Mouse (Mus musculus) forebrain, embryonic 10.5 days (tissue): ENCODE measurements around the gene Tas2r135. TPM values are rescaled to one million over a fixed set of nuclear protein-coding genes. Genes with fewer than 3 reads are reported as not detected.
A peak's percentile ranks its signal among the peaks of the same experiment; 100 is the strongest.

Experiments used
- DNase-seq: peaks from one replicate; pipeline ENCODE4 v3.0.0-alpha.2; 2017; ENCODE audit warnings: low spot score; ENCODE audit errors: extremely low spot score
- H3K27ac ChIP-seq: fragments of 300-500 bp; sonication (generic); 2 replicates; pipeline ENCODE4 v1.5.1; 2016; ENCODE audit warnings: mild to moderate bottlenecking
- H3K27me3 ChIP-seq: fragments of 300-500 bp; sonication (generic); 2 replicates; pipeline ENCODE4 v1.6.1; 2016; ENCODE audit warnings: mild to moderate bottlenecking; ENCODE audit not compliant: poor library complexity, severe bottlenecking
- H3K36me3 ChIP-seq: fragments of 300-500 bp; sonication (generic); replicated peaks from 2 replicates; pipeline ENCODE4 v1.6.1; 2016; ENCODE audit warnings: mild to moderate bottlenecking, moderate library complexity
- H3K4me1 ChIP-seq: fragments of 300-500 bp; sonication (generic); 2 replicates; pipeline ENCODE4 v1.6.1; 2016
- H3K4me3 ChIP-seq: fragments of 300-500 bp; sonication (generic); 2 replicates; pipeline ENCODE4 v1.5.1; 2016; ENCODE audit warnings: mild to moderate bottlenecking, moderate library complexity
- H3K9me3 ChIP-seq: fragments of 300-500 bp; sonication (generic); 2 replicates; pipeline ENCODE4 v1.6.1; 2016; ENCODE audit warnings: mild to moderate bottlenecking, moderate library complexity
- WGBS: fragments of 180-500 bp; shearing (Covaris S2); methylation state at CpG from one replicate; pipeline ENCODE4 v1.1.7; 2016; 5-methylcytosine and 5-hydroxymethylcytosine counted together
- polyA plus RNA-seq: library from polyadenylated mRNA; unstranded; fragments of >200 nt; fragmentation: Nextera tagmentation; extraction: Ambion mirVana; gene quantifications from 2 replicates; pipeline ENCODE4 v1.2.1, GENCODE M21; 2016

Tas2r135 gene
- polyA plus RNA-seq, 1 experiment from 2014 or later, result not detected

GRCm38 (mm10) chr6:42364607-42365006 is 40.6 kb upstream of the Tas2r135 start:
- H3K4me3 ChIP-seq, result no peak overlapping the region
- WGBS, result 94% methylated on average over 15 of the region's 15 CpGs
- DNase-seq, result no peak

GRCm38 (mm10) chr6:42365215-42365614 is 40.0 kb upstream of the Tas2r135 start:
- no peak overlapping the region for H3K4me3 ChIP-seq
- no peak for DNase-seq
- no peaks in the 10 kb centered on the region for H3K9me3 ChIP-seq
- peaks cover 19% of the 10 kb centered on the region for H3K4me1 ChIP-seq
- peaks cover 13% of the 10 kb centered on the region for H3K36me3 ChIP-seq
- 95% methylated on average over 6 of the region's 6 CpGs for WGBS
- H3K27ac ChIP-seq, result no peak overlapping the region
- H3K27me3 ChIP-seq, result peaks cover 26% of the 10 kb centered on the region

More at GRCm38 (mm10) chr6:42364607-42365006, 40.6 kb upstream of the Tas2r135 start:
- no peak overlapping the region for H3K27ac ChIP-seq
- H3K27me3 ChIP-seq, result peaks cover 26% of the 10 kb centered on the region
- H3K36me3 ChIP-seq, result peaks cover 20% of the 10 kb centered on the region
- peaks cover 13% of the 10 kb centered on the region for H3K4me1 ChIP-seq
- no peaks in the 10 kb centered on the region for H3K9me3 ChIP-seq

GRCm38 (mm10) chr6:42369870-42370269 is 35.4 kb upstream of the Tas2r135 start:
- H3K4me3 ChIP-seq, result no peak overlapping the region
- 9% methylated on average over 3 of the region's 3 CpGs for WGBS
- no peak overlapping the region for H3K27ac ChIP-seq
- H3K9me3 ChIP-seq, result no peaks in the 10 kb centered on the region
- peak; percentile 43 for DNase-seq
- peaks cover 62% of the 10 kb centered on the region for H3K27me3 ChIP-seq
- H3K36me3 ChIP-seq, result no peaks in the 10 kb centered on the region
- H3K4me1 ChIP-seq, result peaks cover 46% of the 10 kb centered on the region

DNA sequence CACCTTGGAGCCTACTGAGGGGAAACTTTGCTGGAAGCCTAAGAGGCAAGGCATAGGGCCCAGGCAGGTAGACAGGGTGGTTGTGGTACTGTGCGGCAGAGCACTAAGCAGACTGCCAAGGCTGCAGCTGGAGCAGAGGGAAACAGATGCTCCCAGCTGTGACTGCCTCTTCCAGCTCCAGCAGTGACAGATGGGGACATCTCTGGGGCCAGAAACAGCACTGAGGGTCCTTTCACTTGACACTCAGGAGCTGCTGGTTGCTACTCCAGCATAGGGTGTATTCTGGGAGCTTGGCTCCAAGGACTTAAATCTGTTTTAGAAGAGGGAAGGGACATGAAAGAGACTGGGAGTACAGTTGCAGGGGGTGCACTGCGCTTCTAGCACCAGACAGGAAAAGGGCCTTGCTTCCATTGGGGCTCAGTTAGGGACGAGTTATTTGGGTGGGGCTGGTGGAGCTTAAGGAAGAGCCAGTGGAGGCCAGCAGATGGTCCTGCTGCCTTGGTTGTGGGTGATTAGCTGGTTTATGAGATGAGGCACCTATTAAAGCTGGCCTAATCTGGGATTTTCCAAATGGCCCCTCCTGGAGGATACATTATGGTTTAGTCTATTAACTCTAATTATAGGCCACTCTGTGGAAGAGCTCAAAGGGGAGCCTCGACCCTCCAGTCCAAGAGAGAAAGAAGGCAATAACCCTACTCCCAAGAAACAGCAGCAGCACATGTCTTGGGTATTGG is 34.4 kb upstream of the Tas2r135 start:
- H3K27ac ChIP-seq, result 0 out of 2 replicates have a peak overlapping the region, but pooled peaks have one; percentile 30
- no peak for DNase-seq
- no peak overlapping the region for H3K4me3 ChIP-seq
- no peaks in the 10 kb centered on the region for H3K9me3 ChIP-seq
- WGBS, result 34% methylated on average over 4 of the region's 4 CpGs
- H3K4me1 ChIP-seq, result peaks cover 46% of the 10 kb centered on the region
- H3K36me3 ChIP-seq, result no peaks in the 10 kb centered on the region
- H3K27me3 ChIP-seq, result peaks cover 69% of the 10 kb centered on the region

- Histone ChIP-seq H3K27me3 (peaks cover 71% of the 10 kb centered on the region), H3K4me1 (peaks cover 46% of the 10 kb centered on the region), H3K36me3 (no peaks in the 10 kb centered on the region), H3K9me3 (no peaks in the 10 kb centered on the region), H3K4me3 (peak overlapping the region; percentile 67; the same call in 1 of the 2 replicates), H3K27ac (no peak overlapping the region)
- WGBS, result 6% methylated on average over 3 of the region's 3 CpGs
- DNase-seq, result no peak
Observed at GRCm38 (mm10) chr6:42372001-42372400, 33.2 kb upstream of the Tas2r135 start.

DNA sequence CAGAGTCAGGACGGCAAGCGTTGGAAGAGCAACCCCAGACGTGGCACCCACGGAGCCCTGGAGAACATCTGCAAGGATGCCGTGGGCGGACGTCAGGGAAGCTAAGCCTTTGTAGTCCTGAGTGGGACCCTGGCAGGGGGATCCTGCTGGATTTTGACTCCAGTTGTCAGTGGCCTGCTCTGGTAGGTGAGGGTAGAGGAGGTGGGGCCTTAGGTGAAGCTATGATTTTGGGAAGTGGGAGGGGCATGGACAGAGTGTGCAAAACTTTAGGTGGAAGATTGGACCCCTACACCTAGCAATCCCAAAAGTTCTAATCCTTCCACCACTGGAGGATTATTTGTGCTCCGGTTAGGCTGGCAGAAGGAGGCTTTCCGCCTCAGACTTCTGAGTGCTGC is 32.8 kb upstream of the Tas2r135 start:
- DNase-seq, result no peak
- Histone ChIP-seq H3K27me3 (peaks cover 66% of the 10 kb centered on the region), H3K4me3 (peak overlapping the region; percentile 67), H3K9me3 (no peaks in the 10 kb centered on the region), H3K36me3 (no peaks in the 10 kb centered on the region), H3K4me1 (peaks cover 46% of the 10 kb centered on the region), H3K27ac (no peak overlapping the region)
- WGBS, result 7% methylated on average over 9 of the region's 9 CpGs

GRCm38 (mm10) chr6:42372816-42373547 is 32.3 kb upstream of the Tas2r135 start, which contains the start of gene Epha1:
Gene Epha1 (minus strand): TSS chr6:42373268.
- peaks cover 61% of the 10 kb centered on the region for H3K27me3 ChIP-seq

DNA sequence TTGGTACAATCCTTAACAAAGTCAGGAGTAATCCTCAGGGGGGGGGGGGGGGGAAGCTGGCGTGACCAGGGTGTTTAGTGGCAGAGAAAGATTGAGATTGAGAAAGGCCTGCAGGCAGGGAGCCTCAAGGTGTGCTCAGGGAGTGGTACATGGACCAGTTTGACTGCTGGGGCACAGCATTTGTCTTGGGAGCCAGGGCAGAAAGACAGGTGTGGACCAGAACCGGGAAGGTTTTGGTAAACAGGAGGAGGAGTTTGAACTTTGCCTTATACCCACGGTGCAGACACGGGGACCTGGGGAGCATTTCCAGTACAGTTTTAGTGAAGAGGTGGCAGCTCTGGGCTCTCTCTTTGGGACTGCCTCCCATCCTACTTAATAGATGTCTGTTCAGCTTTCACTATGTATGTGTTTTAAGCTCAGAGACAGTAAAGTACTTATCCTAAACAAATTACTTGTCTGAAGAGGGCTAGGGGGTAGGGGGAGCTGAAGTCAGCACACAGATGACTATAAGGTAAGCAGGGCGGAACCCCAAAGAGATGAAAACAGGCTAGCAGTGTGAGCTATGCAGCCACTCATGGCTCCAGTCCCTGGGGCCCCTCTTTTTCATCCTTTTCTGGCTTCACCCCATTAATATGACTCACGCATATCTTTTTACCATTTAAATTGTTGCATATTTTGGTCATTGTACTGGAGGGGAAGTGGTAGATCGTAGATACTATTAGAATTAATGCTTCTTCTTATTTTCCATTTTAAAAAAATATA is 31.4 kb upstream of the Tas2r135 start:
- 42% methylated on average over 7 of the region's 7 CpGs for WGBS
- Histone ChIP-seq H3K4me3 (peak overlapping the region; percentile 67), H3K4me1 (peaks cover 46% of the 10 kb centered on the region), H3K27ac (no peak overlapping the region), H3K9me3 (no peaks in the 10 kb centered on the region), H3K27me3 (peaks cover 58% of the 10 kb centered on the region), H3K36me3 (no peaks in the 10 kb centered on the region)
- no peak for DNase-seq

More at GRCm38 (mm10) chr6:42372816-42373547, 32.3 kb upstream of the Tas2r135 start, which contains the start of gene Epha1:
- H3K27ac ChIP-seq, result peak within 1 kb of the TSS; percentile 74
- H3K9me3 ChIP-seq, result no peaks in the 10 kb centered on the region
- H3K36me3 ChIP-seq, result no peaks in the 10 kb centered on the region
- peak; percentile 63 for DNase-seq
- peak within 1 kb of the TSS; percentile 67 for H3K4me3 ChIP-seq
- H3K4me1 ChIP-seq, result peaks cover 46% of the 10 kb centered on the region
- WGBS, result under 1% methylated on average over 36 of the region's 36 CpGs

- WGBS, result 83% methylated on average over 4 of the region's 4 CpGs
- no peak for DNase-seq
- Histone ChIP-seq H3K9me3 (no peaks in the 10 kb centered on the region), H3K36me3 (no peaks in the 10 kb centered on the region), H3K4me1 (peaks cover 38% of the 10 kb centered on the region), H3K27me3 (peaks cover 65% of the 10 kb centered on the region), H3K27ac (no peak overlapping the region), H3K4me3 (no peak overlapping the region)
Observed at GRCm38 (mm10) chr6:42374701-42375100, 30.5 kb upstream of the Tas2r135 start.

GRCm38 (mm10) chr6:42375131-42375530 is 30.1 kb upstream of the Tas2r135 start:
- no peaks in the 10 kb centered on the region for H3K9me3 ChIP-seq

DNA sequence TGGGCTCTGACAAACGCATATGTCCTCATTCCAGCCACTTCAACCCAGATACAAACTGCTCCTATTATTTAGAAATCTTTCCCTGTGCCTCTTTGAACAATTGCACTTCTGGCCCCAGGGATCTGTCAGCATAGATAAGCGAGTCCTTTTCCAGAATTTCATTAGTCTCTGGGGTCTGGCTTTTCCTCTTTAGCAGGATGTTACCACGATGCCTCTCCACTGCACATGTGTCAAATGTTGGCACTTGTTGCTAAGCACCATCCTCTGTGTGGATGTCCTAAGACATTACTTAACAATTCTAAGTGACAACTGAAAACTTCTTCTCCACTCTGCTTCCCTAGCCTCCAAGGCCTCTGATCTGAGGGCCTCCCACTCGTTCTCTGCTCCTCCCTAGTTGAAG is 29.2 kb upstream of the Tas2r135 start:
- WGBS, result 65% methylated on average over 4 of the region's 4 CpGs
- Histone ChIP-seq H3K4me1 (peaks cover 30% of the 10 kb centered on the region), H3K9me3 (no peaks in the 10 kb centered on the region), H3K4me3 (no peak overlapping the region), H3K27me3 (peaks cover 61% of the 10 kb centered on the region), H3K27ac (no peak overlapping the region), H3K36me3 (no peaks in the 10 kb centered on the region)
- DNase-seq, result no peak

More at GRCm38 (mm10) chr6:42375131-42375530, 30.1 kb upstream of the Tas2r135 start:
- no peak overlapping the region for H3K27ac ChIP-seq
- no peaks in the 10 kb centered on the region for H3K36me3 ChIP-seq
- H3K4me1 ChIP-seq, result peaks cover 34% of the 10 kb centered on the region
- 88% methylated on average over 2 of the region's 2 CpGs for WGBS
- DNase-seq, result no peak
- H3K4me3 ChIP-seq, result no peak overlapping the region
- H3K27me3 ChIP-seq, result peaks cover 68% of the 10 kb centered on the region

DNA sequence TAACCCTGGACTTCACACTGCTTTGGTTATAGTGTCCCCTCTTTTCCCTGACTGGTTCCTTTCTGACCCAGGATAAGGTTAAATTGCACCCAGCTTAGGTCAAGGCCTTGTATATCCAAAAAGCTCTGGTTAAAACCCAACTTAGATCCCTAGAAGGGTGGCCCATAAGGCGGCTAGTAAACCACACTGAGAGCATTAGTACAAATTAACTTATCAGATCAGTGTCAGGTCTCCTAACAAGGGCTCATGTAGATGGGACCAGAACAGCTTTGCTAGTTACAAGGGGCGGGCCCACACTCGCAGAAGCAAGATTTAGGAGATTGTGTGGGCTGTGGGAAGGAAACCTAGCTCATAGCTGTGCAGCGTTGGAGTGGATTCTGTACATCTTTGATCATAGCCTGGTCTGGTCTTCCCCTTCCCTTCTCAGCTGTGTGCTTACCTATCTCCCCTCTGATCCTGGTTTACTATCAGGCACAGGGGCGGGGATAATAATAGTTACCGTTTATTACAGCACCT is 28.7 kb upstream of the Tas2r135 start:
- Histone ChIP-seq H3K27ac (no peak overlapping the region), H3K27me3 (peaks cover 60% of the 10 kb centered on the region), H3K36me3 (no peaks in the 10 kb centered on the region), H3K4me3 (no peak overlapping the region), H3K4me1 (peaks cover 32% of the 10 kb centered on the region), H3K9me3 (no peaks in the 10 kb centered on the region)
- WGBS, result 84% methylated on average over 6 of the region's 6 CpGs
- no peak for DNase-seq
